Mouse (Mus musculus): ENCODE results near the gene Naxd. TPM values are rescaled to one million over a fixed set of nuclear protein-coding genes. Genes with fewer than 3 reads are reported as not detected.

Naxd gene
- polyA plus RNA-seq, 1 experiment from 2014 or later, result 140 TPM

DNA sequence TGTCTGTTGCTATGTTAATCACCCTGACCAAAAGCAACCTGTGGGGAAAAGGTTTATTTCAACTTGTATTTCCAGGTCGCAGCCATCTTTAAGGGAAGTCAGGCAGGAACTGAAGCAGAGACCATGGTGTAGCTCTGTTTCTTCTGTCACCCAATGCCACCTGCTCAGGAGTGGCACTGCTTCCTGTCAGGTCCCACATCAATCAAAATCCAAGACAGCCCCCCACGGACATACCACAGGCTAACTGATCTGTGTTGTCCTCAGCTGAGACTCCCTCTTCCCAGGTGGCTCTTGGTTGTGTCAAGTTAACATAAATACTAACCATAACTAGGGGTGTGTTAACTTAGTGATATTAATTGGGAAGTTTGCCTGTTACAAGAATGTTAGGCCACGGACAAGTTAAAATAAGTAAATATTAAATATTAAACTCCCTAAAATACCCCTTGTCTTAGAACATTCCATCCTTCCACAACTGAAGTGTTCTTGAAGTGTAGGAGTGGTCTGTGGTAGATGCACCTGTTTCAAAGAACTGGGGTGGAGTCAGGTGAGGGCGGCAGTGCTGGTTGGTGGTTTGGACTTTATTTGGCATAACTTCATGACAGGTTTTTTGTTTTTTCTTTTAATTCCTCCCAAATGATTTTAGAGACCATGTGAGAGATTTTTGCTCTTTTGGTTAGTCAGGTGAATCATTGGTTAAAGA lies 1.6 kb downstream of the Naxd start:
- Histone ChIP-seq H3K9ac (no peak overlapping the region), H3K4me1 (peaks cover 19% of the 10 kb centered on the region), H3K4me2 (no peak overlapping the region), H3K9me3 (no peaks in the 10 kb centered on the region), H3K36me3 (replicated peaks) (peaks cover 10% of the 10 kb centered on the region; the same call in 1 of the 2 replicates), H3K27ac (no peak overlapping the region), H3K4me3 (no peak overlapping the region), H3K27me3 (replicated peaks) (peaks cover 9% of the 10 kb centered on the region; the same call in 1 of the 2 replicates)
- no peak for ATAC-seq (replicated peaks)
- WGBS, result 89% methylated on average over 4 of the region's 4 CpGs

DNA sequence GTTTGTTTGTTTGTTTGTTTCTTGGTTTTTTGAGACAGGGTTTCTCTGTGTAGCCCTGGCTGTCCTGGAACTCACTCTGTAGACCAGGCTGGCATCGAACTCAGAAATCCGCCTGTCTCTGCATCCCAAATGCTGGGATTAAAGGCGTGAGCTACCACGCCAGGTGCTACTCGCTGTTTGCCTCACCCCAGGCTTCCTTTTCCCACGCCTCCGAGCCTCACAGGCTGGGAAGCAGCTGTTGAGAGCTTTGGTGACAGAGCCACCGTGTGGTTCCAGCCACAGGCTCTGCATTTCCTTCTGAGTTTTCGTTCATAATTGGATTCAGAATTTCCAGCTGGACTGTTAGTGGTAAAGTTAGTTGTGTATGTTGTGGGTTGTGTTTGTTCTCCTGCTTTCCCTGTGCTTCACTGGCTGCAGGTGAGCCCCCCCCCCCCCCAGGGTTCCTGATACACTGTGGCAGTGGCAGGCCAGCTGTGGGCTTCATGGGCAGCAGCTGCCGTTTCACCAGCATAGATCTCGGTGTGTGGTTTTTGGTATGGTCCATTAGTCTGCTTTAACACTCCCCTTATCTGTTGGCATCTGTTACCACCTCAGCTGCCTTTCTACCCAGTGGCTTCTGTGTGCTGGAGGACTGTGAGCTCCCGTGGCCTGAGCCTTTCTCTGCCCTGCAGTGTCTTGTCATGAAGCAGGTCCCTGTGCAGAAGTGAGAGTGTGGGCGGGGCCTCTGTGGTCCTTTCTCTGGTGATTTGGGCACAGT lies 6.3 kb downstream of the Naxd start:
- peaks cover 45% of the 10 kb centered on the region for H3K36me3 ChIP-seq (replicated peaks)
- H3K27ac ChIP-seq, result no peak overlapping the region
- peaks cover 3% of the 10 kb centered on the region for H3K4me1 ChIP-seq
- no peak overlapping the region for H3K4me3 ChIP-seq
- H3K9me3 ChIP-seq, result no peaks in the 10 kb centered on the region
- WGBS, result 85% methylated on average over 13 of the region's 13 CpGs
- no peak overlapping the region for H3K9ac ChIP-seq
- H3K4me2 ChIP-seq, result no peak overlapping the region
- H3K27me3 ChIP-seq (replicated peaks), result no peaks in the 10 kb centered on the region
- no peak for ATAC-seq (replicated peaks)

DNA sequence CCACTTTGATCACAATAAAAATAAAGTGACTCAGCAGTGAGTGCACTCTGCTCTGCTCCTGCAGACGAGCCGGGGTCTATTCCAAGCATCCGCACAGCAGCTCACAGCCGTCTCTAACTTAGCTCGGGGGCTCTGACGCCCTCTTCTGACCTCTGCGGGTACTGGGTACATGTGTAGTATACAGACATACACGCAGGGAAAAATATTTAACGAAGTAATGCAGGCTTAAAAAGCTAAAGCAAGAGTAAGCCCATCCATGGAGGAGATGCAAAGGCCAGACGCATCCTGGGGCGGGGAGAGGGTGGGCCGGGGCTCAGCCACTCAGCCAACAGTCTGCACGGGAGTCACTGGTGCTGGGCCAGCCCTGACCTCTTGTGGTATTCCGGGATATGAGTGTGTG lies 8.8 kb downstream of the Naxd start:
- no peaks in the 10 kb centered on the region for H3K27me3 ChIP-seq (replicated peaks)
- H3K36me3 ChIP-seq (replicated peaks), result peaks cover 68% of the 10 kb centered on the region
- no peak overlapping the region for H3K27ac ChIP-seq
- no peaks in the 10 kb centered on the region for H3K9me3 ChIP-seq
- no peak overlapping the region for H3K9ac ChIP-seq
- no peak overlapping the region for H3K4me3 ChIP-seq
- 82% methylated on average over 14 of the region's 14 CpGs for whole genome bisulfite sequencing
- H3K4me2 ChIP-seq, result no peak overlapping the region
- H3K4me1 ChIP-seq, result no peaks in the 10 kb centered on the region
- ATAC-seq (replicated peaks), result no peak

DNA sequence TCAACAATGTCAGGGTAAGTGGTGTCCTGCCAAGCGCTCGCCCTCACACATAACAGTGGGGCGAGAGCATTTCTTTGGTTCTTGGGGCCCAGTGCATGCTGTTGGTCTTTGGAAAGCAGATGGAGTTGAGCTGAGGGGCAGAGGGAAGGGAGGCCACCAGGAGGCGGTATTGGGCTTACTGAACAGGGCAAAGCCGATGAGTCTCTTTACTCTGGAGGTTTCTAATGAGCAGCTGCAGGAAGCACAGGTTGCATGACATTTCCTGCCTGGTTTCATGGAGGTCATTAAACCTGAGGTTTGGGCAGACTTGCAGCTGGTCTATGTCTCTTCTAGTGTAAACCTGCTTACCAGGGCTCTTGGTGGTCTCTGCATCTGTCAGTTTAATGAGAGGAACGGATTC lies 9.5 kb downstream of the Naxd start:
- no peak for ATAC-seq (replicated peaks)
- WGBS, result 76% methylated on average over 6 of the region's 6 CpGs
- peaks cover 69% of the 10 kb centered on the region for H3K36me3 ChIP-seq (replicated peaks)

DNA sequence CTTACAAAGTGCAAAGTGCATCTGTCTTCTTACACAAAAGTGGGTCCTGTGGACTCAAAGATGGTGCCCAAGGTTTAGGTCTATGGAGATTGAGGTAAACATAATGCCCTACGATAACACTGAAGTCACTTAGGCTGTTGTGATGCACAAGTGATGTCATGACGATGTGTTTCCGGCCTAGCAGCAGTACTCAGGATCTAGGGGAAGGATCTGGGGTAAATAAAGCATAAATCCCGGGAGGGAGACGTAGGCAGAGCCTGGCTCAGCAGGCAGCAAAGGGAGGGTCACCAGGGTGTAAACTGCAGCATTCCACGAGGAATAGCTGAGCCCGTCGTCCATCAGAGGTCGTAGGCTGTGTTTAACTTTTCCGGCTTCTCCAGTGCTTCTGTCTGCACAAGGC lies 11.6 kb downstream of the Naxd start:
- Histone ChIP-seq H3K27me3 (replicated peaks) (no peaks in the 10 kb centered on the region), H3K9ac (no peak overlapping the region), H3K36me3 (replicated peaks) (peaks cover 71% of the 10 kb centered on the region), H3K4me2 (no peak overlapping the region), H3K4me3 (no peak overlapping the region), H3K9me3 (no peaks in the 10 kb centered on the region), H3K4me1 (no peaks in the 10 kb centered on the region), H3K27ac (no peak overlapping the region)
- ATAC-seq (replicated peaks), result no peak
- WGBS, result 82% methylated on average over 10 of the region's 10 CpGs

More for the DNA sequence above, 9.5 kb downstream of the Naxd start:
- Histone ChIP-seq H3K9ac (no peak overlapping the region), H3K4me1 (no peaks in the 10 kb centered on the region), H3K4me3 (no peak overlapping the region), H3K27me3 (replicated peaks) (no peaks in the 10 kb centered on the region), H3K9me3 (no peaks in the 10 kb centered on the region), H3K4me2 (no peak overlapping the region), H3K27ac (no peak overlapping the region)

DNA sequence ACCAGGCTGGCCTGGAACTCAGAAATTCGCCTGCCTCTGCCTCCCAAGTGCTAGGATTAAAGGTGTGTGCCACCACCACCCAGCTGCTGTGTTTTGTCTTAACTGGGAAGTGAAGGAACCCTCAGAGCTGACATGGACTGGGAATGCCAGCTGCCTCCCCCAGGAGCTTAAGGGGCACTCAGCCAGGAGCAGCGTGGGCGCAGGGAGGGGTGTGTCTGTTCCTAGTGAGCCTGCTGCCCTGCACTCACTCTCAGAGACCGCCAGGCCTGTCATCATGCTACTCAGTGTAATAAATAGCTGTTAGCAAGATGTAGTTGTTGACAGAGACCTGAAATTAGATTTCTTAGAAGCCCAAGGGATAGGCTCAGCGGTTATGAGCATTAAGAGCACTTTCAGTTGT lies 13.7 kb downstream of the Naxd start:
- ATAC-seq (replicated peaks), result no peak

DNA sequence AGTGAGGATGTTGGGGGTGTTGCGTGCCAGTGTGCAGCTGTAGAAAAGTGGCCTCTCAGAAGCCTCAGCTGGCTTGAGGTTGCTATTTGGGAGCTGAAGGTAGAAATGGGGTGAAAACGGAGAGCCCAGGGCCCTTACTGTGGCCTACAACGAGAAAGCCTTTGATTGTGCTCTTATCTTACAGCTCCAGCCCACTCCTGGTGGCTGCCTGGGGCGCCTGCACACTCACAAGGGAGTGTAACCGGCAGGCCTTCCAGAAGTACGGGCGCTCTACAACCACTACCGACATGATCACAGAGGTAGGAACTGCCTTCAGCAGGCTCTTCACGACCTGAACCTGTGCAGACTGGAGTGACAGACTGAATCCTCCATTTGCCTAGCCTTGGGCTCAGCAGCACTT lies 15.4 kb downstream of the Naxd start:
- H3K9ac ChIP-seq, result no peak overlapping the region
- no peak overlapping the region for H3K27ac ChIP-seq
- H3K36me3 ChIP-seq (replicated peaks), result peaks cover 53% of the 10 kb centered on the region
- no peaks in the 10 kb centered on the region for H3K27me3 ChIP-seq (replicated peaks)
- no peaks in the 10 kb centered on the region for H3K4me1 ChIP-seq
- no peak overlapping the region for H3K4me2 ChIP-seq
- H3K9me3 ChIP-seq, result no peaks in the 10 kb centered on the region
- H3K4me3 ChIP-seq, result no peak overlapping the region
- ATAC-seq (replicated peaks), result no peak
- WGBS, result 88% methylated on average over 9 of the region's 9 CpGs

More for the DNA sequence above, 13.7 kb downstream of the Naxd start:
- H3K4me2 ChIP-seq, result no peak overlapping the region
- H3K4me3 ChIP-seq, result no peak overlapping the region
- peaks cover 70% of the 10 kb centered on the region for H3K36me3 ChIP-seq (replicated peaks)
- WGBS, result 87% methylated on average over 5 of the region's 5 CpGs
- H3K27me3 ChIP-seq (replicated peaks), result no peaks in the 10 kb centered on the region
- no peaks in the 10 kb centered on the region for H3K4me1 ChIP-seq
- H3K9ac ChIP-seq, result no peak overlapping the region
- H3K27ac ChIP-seq, result no peak overlapping the region
- H3K9me3 ChIP-seq, result no peaks in the 10 kb centered on the region

DNA sequence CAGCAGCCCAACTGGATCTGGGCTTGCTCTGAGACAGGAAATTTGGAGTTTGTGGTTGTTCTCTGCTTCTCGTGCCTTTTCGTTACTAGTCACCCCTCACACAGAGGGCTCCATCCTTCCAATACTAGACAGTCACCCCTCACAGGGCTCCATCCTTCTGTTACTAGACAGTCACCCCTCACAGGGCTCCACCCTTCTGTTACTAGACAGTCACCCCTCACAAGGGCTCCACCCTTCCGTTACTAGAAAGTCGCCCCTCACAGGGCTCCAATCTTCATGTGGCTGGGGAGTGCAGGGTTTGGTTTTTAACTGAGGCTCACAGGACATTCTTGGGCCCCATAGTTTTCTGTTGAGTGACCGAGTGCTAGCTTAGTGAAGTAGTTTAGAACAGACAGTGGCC lies 15.9 kb downstream of the Naxd start:
- WGBS, result 89% methylated on average over 5 of the region's 5 CpGs
- no peaks in the 10 kb centered on the region for H3K9me3 ChIP-seq

DNA sequence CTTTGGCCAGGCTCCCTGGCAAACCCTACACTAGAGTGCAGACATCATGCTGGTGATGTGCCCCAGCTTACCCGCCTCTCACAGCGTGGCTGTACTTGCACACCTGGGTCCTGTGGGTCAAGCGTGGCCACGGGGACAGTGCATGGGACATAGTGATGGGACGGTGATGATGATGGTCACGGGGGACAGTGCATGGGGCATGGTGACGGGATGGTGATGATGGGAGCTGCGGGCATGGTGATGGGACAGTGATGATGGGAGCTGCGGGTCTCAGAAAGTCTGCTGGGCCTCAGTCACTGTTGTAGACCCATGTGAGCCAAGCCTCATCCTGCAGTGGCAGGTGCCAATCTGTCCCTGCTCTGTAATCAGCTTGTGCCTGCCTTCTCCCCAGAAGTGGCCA lies 19.0 kb downstream of the Naxd start:
- WGBS, result 97% methylated on average over 9 of the region's 9 CpGs
- ATAC-seq (replicated peaks), result no peak
- peaks cover 26% of the 10 kb centered on the region for H3K36me3 ChIP-seq (replicated peaks)
- H3K9ac ChIP-seq, result no peak overlapping the region
- H3K4me3 ChIP-seq, result no peak overlapping the region
- H3K9me3 ChIP-seq, result no peaks in the 10 kb centered on the region
- H3K27me3 ChIP-seq (replicated peaks), result no peaks in the 10 kb centered on the region
- no peak overlapping the region for H3K4me2 ChIP-seq
- no peaks in the 10 kb centered on the region for H3K4me1 ChIP-seq
- no peak overlapping the region for H3K27ac ChIP-seq

More for the DNA sequence above, 15.9 kb downstream of the Naxd start:
- no peak for ATAC-seq (replicated peaks)
- no peak overlapping the region for H3K4me3 ChIP-seq
- no peak overlapping the region for H3K9ac ChIP-seq
- no peak overlapping the region for H3K27ac ChIP-seq
- no peaks in the 10 kb centered on the region for H3K27me3 ChIP-seq (replicated peaks)
- H3K36me3 ChIP-seq (replicated peaks), result peaks cover 52% of the 10 kb centered on the region
- no peaks in the 10 kb centered on the region for H3K4me1 ChIP-seq
- H3K4me2 ChIP-seq, result no peak overlapping the region

DNA sequence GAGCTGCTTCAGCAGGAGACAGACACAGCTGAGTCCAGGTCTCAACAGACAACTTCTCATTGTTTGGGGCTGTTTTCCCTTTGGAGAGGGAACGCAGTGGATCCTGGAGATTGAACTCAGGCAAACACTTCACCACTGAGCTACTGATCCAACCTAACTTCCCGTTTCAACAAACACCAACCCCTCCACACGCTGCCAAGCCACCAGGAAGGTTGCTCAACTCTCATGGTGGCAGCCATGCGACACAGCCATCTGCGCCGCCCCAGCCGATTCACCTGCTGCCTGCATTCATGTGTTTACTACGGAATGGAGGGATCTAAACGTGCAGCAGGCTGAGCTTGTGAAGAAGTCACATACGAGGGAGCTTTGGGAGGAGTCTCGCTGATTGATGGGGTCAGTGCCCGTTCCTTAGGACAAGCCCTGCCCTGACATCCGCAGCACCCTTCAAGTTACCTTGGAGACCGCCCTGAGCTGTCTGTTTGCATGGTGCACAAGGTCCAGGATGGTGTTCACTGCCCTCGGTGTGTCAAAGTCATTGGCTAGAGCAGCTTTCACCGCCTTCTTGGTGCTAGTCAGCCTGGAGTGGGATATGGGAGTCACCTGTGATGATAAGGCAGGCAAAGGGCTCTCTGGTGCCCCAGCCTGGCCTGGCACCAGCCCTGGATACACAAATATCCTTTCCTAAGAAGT lies 20.2 kb downstream of the Naxd start:
- 90% methylated on average over 16 of the region's 16 CpGs for WGBS
- H3K27me3 ChIP-seq (replicated peaks), result no peaks in the 10 kb centered on the region
- H3K9me3 ChIP-seq, result no peaks in the 10 kb centered on the region
- H3K4me1 ChIP-seq, result no peaks in the 10 kb centered on the region
- H3K4me2 ChIP-seq, result no peak overlapping the region
- no peak overlapping the region for H3K9ac ChIP-seq
- ATAC-seq (replicated peaks), result no peak
- H3K4me3 ChIP-seq, result no peak overlapping the region
- H3K27ac ChIP-seq, result no peak overlapping the region
- H3K36me3 ChIP-seq (replicated peaks), result peaks cover 29% of the 10 kb centered on the region

DNA sequence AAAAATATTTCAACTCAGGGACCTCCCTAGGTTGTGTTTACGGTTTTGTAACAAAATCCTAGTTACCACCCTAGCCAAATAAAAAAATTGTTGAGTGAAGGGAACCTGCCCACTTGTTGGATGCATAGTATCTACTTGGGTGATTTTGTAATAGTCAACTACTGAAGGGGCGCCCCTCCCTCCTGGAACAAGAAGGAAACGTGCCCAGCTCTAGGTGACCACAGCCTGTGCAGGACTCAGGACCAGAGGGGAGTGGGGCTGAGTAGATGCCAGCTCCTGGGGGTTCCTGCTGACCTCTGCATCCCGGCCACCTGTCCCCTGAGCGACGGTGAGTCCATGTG lies 20.7 kb downstream of the Naxd start:
- Histone ChIP-seq H3K4me2 (no peak overlapping the region), H3K27me3 (replicated peaks) (no peaks in the 10 kb centered on the region), H3K9ac (no peak overlapping the region), H3K9me3 (no peaks in the 10 kb centered on the region), H3K36me3 (replicated peaks) (peaks cover 23% of the 10 kb centered on the region), H3K27ac (no peak overlapping the region), H3K4me1 (no peaks in the 10 kb centered on the region), H3K4me3 (no peak overlapping the region)
- WGBS, result 93% methylated on average over 6 of the region's 6 CpGs
- no peak for ATAC-seq (replicated peaks)

DNA sequence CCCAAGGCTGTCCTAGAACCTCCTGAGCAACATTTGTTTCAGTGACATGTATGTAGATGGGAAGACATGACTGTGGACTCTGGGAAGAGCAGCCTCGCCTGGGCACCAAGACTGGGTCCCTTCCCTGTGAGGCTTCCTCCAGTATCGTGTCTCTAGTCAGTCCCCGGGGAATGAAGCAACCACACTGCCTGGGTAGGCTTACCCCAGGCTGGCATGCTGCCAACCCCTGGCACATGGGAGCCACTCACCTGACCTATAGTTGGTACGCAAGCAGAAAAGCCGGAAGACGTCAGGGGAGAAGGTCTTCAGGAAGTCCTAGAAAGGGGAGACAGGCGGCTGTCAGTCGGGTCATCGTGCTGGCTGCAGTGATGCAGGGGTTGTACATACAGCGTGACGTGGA lies 21.4 kb downstream of the Naxd start:
- no peak for ATAC-seq (replicated peaks)
- H3K27ac ChIP-seq, result no peak overlapping the region

More for the DNA sequence above, 21.4 kb downstream of the Naxd start:
- no peaks in the 10 kb centered on the region for H3K27me3 ChIP-seq (replicated peaks)
- H3K4me1 ChIP-seq, result no peaks in the 10 kb centered on the region
- H3K4me2 ChIP-seq, result no peak overlapping the region
- H3K9ac ChIP-seq, result no peak overlapping the region
- WGBS, result 91% methylated on average over 11 of the region's 11 CpGs
- H3K9me3 ChIP-seq, result no peaks in the 10 kb centered on the region
- H3K36me3 ChIP-seq (replicated peaks), result peaks cover 21% of the 10 kb centered on the region
- H3K4me3 ChIP-seq, result no peak overlapping the region
